Mouse (Mus musculus): ENCODE data around the gene Cd300lf. TPM values are rescaled to one million over a fixed set of nuclear protein-coding genes. Genes with fewer than 3 reads are reported as not detected.
A peak's percentile ranks its signal among the peaks of the same experiment; 100 is the strongest.

Cd300lf gene
- polyA plus RNA-seq, 1 experiment from 2014 or later, result 0.22 TPM

DNA sequence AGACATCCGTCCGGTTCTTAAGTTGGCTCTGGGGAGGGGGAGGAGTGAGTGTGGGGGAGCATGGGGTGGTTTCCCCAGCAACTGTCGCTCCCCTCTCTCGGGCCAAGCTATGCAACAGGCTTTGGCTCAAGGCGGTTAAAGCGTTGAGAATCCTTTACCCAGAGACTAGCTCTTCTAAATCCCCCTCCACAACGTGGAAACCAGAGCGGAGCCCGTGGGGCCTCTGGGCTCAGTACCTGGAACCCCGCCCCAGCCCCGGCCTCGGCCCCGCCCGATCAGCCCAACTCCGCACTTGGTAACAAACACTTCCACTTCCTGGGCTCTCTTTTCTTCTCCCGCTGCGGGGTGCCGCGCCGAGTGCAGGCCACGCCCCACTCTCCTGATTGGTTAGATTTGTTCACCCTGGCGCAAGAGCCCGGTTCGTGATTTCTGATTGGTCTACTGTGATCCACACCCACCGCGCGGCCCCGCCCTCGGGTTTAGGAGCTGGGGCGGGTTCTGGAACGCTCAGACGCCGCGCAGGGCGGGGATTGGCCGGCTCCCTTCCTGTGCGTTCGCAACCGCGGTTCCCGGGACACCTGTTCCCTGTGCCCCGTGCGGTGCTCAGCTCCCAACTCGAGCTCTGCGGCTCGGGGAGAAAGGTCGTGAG lies 29.2 kb upstream of the Cd300lf start, which contains the start of gene Slc9a3r1:
TSS of gene Slc9a3r1 (plus strand) at position 510 of the 649 bp plus-strand sequence.
- Histone ChIP-seq H3K4me1 (replicated peaks; ENCODE audit: control insufficient read depth, insufficient read depth, low read length) (peaks cover 13% of the 10 kb centered on the region), H3K9me3 (ENCODE audit: control insufficient read depth, low read length) (no peaks in the 10 kb centered on the region), H3K27me3 (ENCODE audit: control insufficient read depth, insufficient read depth, low read length) (peaks cover 24% of the 10 kb centered on the region), H3K27ac (ENCODE audit: low read depth, low read length) (0 out of 2 replicates have a peak within 1 kb of the TSS, but pooled peaks have one; percentile 7), H3K36me3 (ENCODE audit: control insufficient read depth, insufficient read depth, low read length) (no peaks in the 10 kb centered on the region), H3K4me2 (replicated peaks; ENCODE audit: low read depth, low read length) (peak within 1 kb of the TSS; percentile 90), H3K4me3 (ENCODE audit: low read depth, low read length) (peak within 1 kb of the TSS; percentile 59), H3K9ac (ENCODE audit: low read depth, low read length) (peak within 1 kb of the TSS; percentile 46)
- WGBS, result under 1% methylated on average over 47 of the region's 47 CpGs
- ATAC-seq (ENCODE audit: low FRiP score) (peak; percentile 97), DNase-seq (ENCODE audit: low spot score) (peak; percentile 98)

DNA sequence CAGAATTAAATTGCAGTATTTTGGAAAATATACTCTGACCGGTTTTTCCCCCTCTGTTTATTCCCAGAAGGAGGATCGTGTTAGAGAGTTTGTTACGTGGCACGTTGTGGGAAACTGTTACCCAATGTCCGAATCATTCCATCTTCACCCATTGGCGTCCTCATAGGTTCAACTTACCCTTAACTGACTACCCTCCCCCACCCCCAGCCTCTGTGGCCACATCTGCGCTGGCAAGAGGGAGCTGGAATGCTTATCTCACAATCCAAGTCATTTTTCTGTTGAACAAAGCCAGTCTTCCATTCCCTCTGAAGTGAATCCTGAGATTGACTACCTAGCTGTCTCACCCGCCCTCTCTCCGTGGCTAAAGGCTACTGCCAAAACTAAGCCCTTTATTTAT lies 28.4 kb upstream of the Cd300lf start:
- 21% methylated on average over 9 of the region's 9 CpGs for WGBS
- Histone ChIP-seq H3K27ac (ENCODE audit: low read depth, low read length) (no peak overlapping the region), H3K4me1 (replicated peaks; ENCODE audit: control insufficient read depth, insufficient read depth, low read length) (peaks cover 13% of the 10 kb centered on the region), H3K4me3 (ENCODE audit: low read depth, low read length) (no peak overlapping the region), H3K9me3 (ENCODE audit: control insufficient read depth, low read length) (no peaks in the 10 kb centered on the region), H3K4me2 (replicated peaks; ENCODE audit: low read depth, low read length) (peak overlapping the region; percentile 90; the same call in 1 of the 2 replicates), H3K27me3 (ENCODE audit: control insufficient read depth, insufficient read depth, low read length) (peaks cover 24% of the 10 kb centered on the region), H3K9ac (ENCODE audit: low read depth, low read length) (no peak overlapping the region), H3K36me3 (ENCODE audit: control insufficient read depth, insufficient read depth, low read length) (no peaks in the 10 kb centered on the region)
- DNase-seq (ENCODE audit: low spot score) (no peak), ATAC-seq (ENCODE audit: low FRiP score) (no peak)

DNA sequence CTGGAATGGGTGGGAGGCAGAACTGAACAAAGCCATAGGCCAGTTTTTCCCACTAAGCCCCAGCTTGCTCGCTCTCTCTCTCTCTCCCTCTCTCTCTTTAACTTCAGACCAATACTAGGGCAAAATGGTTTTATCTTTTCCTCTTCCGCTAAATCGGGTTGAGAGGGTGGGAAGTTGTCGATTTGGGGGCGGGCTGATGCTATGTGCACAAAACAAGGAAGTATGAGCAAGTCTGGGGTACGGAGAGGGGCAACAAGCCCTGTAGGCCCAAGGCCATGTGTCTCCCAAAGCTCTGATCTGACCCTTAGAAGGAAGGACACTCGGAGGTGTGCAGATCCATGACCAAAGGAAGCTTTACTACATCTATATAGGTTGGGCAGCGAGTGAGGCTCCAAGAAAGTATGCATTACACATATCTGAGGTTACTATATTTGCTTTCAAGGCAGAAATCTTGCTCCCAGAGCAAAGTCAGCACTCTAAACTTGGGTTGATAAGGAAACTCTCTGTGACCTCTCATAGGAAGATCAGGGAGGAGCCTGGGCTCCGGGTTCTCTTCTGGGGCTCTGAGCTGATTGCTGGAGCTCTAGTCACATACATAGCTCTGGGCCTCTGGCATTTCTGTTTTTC lies 27.9 kb upstream of the Cd300lf start:
- Histone ChIP-seq H3K4me1 (replicated peaks; ENCODE audit: control insufficient read depth, insufficient read depth, low read length) (peaks cover 13% of the 10 kb centered on the region), H3K9me3 (ENCODE audit: control insufficient read depth, low read length) (no peaks in the 10 kb centered on the region), H3K4me2 (replicated peaks; ENCODE audit: low read depth, low read length) (no peak overlapping the region), H3K4me3 (ENCODE audit: low read depth, low read length) (no peak overlapping the region), H3K9ac (ENCODE audit: low read depth, low read length) (no peak overlapping the region), H3K27ac (ENCODE audit: low read depth, low read length) (no peak overlapping the region), H3K36me3 (ENCODE audit: control insufficient read depth, insufficient read depth, low read length) (no peaks in the 10 kb centered on the region), H3K27me3 (ENCODE audit: control insufficient read depth, insufficient read depth, low read length) (peaks cover 24% of the 10 kb centered on the region)
- ATAC-seq (ENCODE audit: low FRiP score), result no peak
- WGBS, result 62% methylated on average over 9 of the region's 9 CpGs
- no peak for DNase-seq (ENCODE audit: low spot score)

DNA sequence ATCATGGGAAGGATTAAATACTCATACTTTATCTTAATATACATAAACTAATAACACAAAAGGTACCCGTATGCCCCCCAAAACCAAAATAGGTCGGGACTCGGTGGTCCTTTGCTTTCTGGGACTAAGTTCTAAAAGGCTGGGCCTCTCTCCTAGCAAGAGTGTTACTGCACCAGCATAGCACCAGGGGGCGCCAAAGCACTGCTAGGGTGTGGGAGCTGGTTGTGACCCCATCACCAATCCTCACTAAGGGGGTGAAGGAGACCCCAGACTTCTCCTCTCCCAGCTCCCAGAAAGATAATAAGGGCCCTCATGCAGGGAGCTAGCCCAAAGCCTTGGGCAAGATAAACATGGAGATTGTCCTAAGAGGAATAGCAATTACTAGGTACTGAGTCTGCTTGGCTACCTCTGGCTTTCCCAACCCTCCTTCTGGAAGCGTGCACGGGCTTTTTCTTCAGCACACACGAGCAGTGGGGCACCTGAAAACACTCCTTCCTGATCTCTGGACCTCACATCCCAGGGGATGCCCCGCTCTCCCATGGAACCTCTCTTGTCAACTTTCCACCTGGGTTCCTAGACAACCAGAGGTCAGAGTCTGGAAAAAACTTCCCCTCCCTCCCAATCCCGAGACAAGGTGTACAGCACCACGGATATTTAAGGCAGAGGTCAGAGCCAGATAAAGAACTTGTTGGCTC lies 27.2 kb upstream of the Cd300lf start:
- H3K9ac ChIP-seq (ENCODE audit: low read depth, low read length), result no peak overlapping the region
- H3K27ac ChIP-seq (ENCODE audit: low read depth, low read length), result no peak overlapping the region
- peak; percentile 85 for DNase-seq (ENCODE audit: low spot score)
- peaks cover 24% of the 10 kb centered on the region for H3K27me3 ChIP-seq (ENCODE audit: control insufficient read depth, insufficient read depth, low read length)
- 34% methylated on average over 10 of the region's 10 CpGs for WGBS
- H3K4me2 ChIP-seq (replicated peaks; ENCODE audit: low read depth, low read length), result no peak overlapping the region
- peaks cover 13% of the 10 kb centered on the region for H3K4me1 ChIP-seq (replicated peaks; ENCODE audit: control insufficient read depth, insufficient read depth, low read length)
- H3K9me3 ChIP-seq (ENCODE audit: control insufficient read depth, low read length), result no peaks in the 10 kb centered on the region
- ATAC-seq (ENCODE audit: low FRiP score), result no peak
- H3K36me3 ChIP-seq (ENCODE audit: control insufficient read depth, insufficient read depth, low read length), result no peaks in the 10 kb centered on the region
- no peak overlapping the region for H3K4me3 ChIP-seq (ENCODE audit: low read depth, low read length)

GRCm38 (mm10) chr11:115160016-115160797 lies 26.4 kb upstream of the Cd300lf start:
- WGBS, result 47% methylated on average over 11 of the region's 11 CpGs
- ATAC-seq (ENCODE audit: low FRiP score), result no peak
- no peaks in the 10 kb centered on the region for H3K36me3 ChIP-seq (ENCODE audit: control insufficient read depth, insufficient read depth, low read length)
- peak; percentile 67 for DNase-seq (ENCODE audit: low spot score)
- H3K4me1 ChIP-seq (replicated peaks; ENCODE audit: control insufficient read depth, insufficient read depth, low read length), result peaks cover 13% of the 10 kb centered on the region
- H3K27ac ChIP-seq (ENCODE audit: low read depth, low read length), result no peak overlapping the region
- no peak overlapping the region for H3K4me2 ChIP-seq (replicated peaks; ENCODE audit: low read depth, low read length)
- no peak overlapping the region for H3K4me3 ChIP-seq (ENCODE audit: low read depth, low read length)
- peaks cover 26% of the 10 kb centered on the region for H3K27me3 ChIP-seq (ENCODE audit: control insufficient read depth, insufficient read depth, low read length)
- no peak overlapping the region for H3K9ac ChIP-seq (ENCODE audit: low read depth, low read length)
- no peaks in the 10 kb centered on the region for H3K9me3 ChIP-seq (ENCODE audit: control insufficient read depth, low read length)

- Histone ChIP-seq H3K27ac (ENCODE audit: low read depth, low read length) (no peak overlapping the region), H3K4me3 (ENCODE audit: low read depth, low read length) (no peak overlapping the region), H3K4me1 (replicated peaks; ENCODE audit: control insufficient read depth, insufficient read depth, low read length) (0 out of 2 replicates have a peak, but pooled peaks cover 4% of the 10 kb centered on the region), H3K9me3 (ENCODE audit: control insufficient read depth, low read length) (no peaks in the 10 kb centered on the region), H3K27me3 (ENCODE audit: control insufficient read depth, insufficient read depth, low read length) (peaks cover 29% of the 10 kb centered on the region), H3K4me2 (replicated peaks; ENCODE audit: low read depth, low read length) (no peak overlapping the region), H3K9ac (ENCODE audit: low read depth, low read length) (no peak overlapping the region), H3K36me3 (ENCODE audit: control insufficient read depth, insufficient read depth, low read length) (no peaks in the 10 kb centered on the region)
- DNase-seq (ENCODE audit: low spot score) (no peak), ATAC-seq (ENCODE audit: low FRiP score) (no peak)
- WGBS, result 41% methylated on average over 12 of the region's 12 CpGs
Observed at GRCm38 (mm10) chr11:115157933-115158719, 24.3 kb upstream of the Cd300lf start.

GRCm38 (mm10) chr11:115155053-115155634 lies 21.4 kb upstream of the Cd300lf start:
- 21% methylated on average over 5 of the region's 5 CpGs for WGBS
- ATAC-seq (ENCODE audit: low FRiP score), result no peak
- Histone ChIP-seq H3K4me3 (ENCODE audit: low read depth, low read length) (no peak overlapping the region), H3K4me2 (replicated peaks; ENCODE audit: low read depth, low read length) (no peak overlapping the region), H3K9me3 (ENCODE audit: control insufficient read depth, low read length) (no peaks in the 10 kb centered on the region), H3K27me3 (ENCODE audit: control insufficient read depth, insufficient read depth, low read length) (peaks cover 22% of the 10 kb centered on the region), H3K27ac (ENCODE audit: low read depth, low read length) (no peak overlapping the region), H3K36me3 (ENCODE audit: control insufficient read depth, insufficient read depth, low read length) (no peaks in the 10 kb centered on the region), H3K4me1 (replicated peaks; ENCODE audit: control insufficient read depth, insufficient read depth, low read length) (no peaks in the 10 kb centered on the region), H3K9ac (ENCODE audit: low read depth, low read length) (no peak overlapping the region)
- DNase-seq (ENCODE audit: low spot score), result no peak

All from hindbrain, embryonic 11.5 days (tissue).